Mouse (Mus musculus): ENCODE results near the gene Tas2r107.
"Not testable (repeated sequence)": the region's sequence is repeated elsewhere in the genome, so short reads cannot be mapped to it uniquely, and the experiment has no call there.

Tas2r107 gene

DNA sequence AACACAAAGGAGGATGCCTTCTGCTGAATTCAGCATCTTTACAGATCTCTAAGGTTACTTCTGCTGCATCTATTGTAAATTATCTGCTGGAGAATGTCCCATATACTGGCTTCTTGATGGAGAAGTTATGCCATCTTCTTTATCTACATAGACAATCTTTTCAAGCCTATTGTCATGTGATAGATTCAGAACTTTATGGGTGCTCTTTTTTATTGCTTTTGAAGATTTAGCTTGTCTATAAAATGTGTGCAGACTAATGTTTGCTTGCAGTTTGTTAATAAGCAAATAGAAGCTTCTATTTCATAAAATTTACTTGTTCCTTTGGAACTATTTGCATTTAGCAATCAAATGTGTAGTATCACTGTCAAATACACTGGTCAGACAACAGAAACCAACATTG is at the start of gene Tas2r107:
Gene Tas2r107, minus strand, starts transcription at position 101 of the 400 bp plus-strand sequence.
- in situ Hi-C loops (cut with MboI, MseI) = no loop called here

DNA sequence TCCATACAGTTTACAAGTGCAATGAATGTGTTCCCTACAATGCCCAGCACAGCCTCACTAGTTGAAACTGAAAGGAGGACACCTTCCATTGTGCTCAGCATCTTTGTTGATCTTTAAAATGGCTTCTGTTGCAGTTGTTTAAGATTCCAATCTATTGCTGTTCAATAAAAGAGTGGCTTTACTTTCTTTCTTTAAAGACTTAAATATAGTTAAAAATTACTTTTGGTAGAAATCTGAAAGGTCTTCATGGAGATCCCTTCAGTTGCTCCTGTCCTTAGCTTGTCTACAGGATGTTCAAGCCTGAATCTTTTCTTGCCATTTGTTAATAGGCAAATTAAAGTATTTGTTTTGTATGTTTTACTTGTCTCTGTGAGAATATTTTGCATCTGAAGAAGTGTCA is 30.0 kb upstream of the Tas2r107 start, which contains the start of gene Tas2r114:
Gene Tas2r114, minus strand, starts transcription at position 101 of the 400 bp plus-strand sequence.
- in situ Hi-C loops (cut with MboI, MseI) = no loop called here

DNA sequence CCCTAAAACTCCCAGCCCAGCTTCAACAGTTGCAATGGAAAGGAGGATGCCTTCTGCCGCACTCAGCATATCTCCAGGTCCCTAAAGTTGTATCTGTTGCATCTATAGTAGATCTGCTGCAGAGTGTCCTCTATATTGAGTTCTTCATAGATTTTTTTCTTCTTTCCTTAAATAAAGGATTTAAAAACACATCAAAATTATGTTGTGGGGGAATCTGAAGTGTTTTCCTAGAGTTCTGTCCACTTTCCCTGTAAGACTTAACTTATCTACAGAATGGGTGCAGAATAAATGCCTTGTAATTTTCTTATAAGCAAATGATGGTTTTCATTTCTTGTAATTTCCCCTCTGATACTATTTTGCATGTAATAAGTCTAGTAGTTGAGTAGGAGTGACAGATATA is 27.4 kb upstream of the Tas2r107 start, which contains the start of gene Tas2r105:
Gene Tas2r105, minus strand, starts transcription at position 101 of the 400 bp plus-strand sequence.
- in situ Hi-C loops (cut with MboI, MseI) = no loop called here

DNA sequence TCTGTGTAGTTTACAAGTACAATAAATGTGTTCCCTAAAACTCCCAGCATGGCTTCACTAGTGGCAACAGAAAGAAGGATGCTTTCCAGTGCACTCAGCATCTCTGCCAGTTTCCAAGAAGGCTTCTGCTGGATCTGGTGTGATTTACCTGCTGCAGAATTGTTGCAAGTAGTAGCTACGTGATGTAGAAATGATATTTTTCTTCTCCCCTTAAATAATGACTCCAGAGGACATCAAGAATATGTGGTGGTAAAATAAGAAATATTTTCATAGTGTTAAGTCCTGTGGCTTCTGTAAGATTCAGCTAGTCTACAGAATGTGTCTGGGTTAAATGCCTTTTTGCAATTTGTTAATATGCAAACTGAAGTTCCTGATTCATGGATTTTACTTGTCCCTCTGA is 25.7 kb upstream of the Tas2r107 start, which contains the start of gene Tas2r104:
Gene Tas2r104, minus strand, starts transcription at position 101 of the 400 bp plus-strand sequence.
- in situ Hi-C loops (cut with MboI, MseI) = no loop called here

DNA sequence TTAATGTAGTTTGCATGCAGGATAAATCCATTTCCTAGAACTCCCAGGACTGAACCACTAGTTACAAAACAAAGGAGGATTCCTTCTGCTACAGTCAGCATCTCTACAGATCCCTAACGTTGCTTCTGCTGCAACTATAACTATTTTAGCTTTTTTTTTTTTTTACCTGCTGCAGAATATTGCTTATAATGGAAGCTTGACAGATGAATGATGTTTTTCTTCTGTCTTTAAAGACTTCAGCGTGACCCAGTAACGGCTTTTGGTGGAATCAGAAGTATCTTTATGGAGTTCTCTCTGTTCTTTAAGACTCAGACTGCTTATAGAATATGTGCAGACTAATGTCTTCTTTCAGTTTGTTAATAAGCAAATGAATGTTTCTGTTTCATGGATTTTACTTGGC is 18.8 kb upstream of the Tas2r107 start, which contains the start of gene Tas2r106:
Gene Tas2r106, minus strand, starts transcription at position 101 of the 400 bp plus-strand sequence.
- in situ Hi-C loops (cut with MboI, MseI) = no loop called here

DNA sequence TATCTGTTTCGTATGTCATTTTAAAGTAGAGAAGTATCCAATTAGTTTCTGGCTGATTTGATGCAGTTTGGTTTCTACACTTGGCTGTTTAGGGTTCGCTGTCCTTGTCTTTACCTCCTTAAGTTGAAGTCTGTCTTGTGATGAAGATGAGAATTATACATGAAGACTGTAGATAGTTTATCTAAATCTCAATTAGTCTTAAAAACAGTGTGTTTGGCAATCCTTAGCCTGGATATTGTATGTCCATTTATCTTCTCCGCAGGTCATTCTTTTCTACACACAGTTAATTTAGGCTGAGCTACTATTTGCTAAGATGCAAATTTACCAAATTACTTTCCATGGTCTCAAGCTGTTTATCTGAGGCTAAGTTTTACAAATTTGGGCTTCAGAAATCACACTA is 29.1 kb downstream of the Tas2r107 start, which contains the start of gene Tas2r130:
Gene Tas2r130, minus strand, starts transcription at position 101 of the 400 bp plus-strand sequence.
- in situ Hi-C loops (cut with MboI, MseI) = no loop called here

DNA sequence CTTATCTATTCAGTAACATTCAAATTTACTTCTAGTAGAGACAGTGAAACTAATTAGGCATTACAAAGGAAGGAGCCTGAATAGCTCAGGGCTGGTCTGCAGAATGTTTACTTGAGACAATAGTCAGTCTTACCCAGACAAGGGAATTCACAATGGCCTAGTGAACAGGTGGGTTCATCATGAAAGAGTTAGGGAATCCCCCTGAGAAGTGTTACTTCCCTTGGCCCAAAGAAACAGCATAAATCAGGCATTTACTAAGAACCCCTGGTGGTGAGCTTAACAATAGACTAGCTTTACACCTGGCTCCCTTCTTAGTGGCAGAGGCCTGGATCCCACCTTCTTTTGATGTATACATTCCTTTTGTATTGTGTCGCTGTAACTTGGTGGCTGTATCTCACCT is 50.0 kb downstream of the Tas2r107 start:
- in situ Hi-C loops (cut with MboI, MseI) = not testable (repeated sequence)

All from T-helper 1 cell (primary cell).